Mouse (Mus musculus): ENCODE data around the gene Rtp2.

GRCm38 (mm10) chr16:23979446-23979845 is 47.3 kb upstream of the Rtp2 start:
- TF ChIP-seq CTCF (conservative IDR thresholded peaks at IDR 0.05; ENCODE audit: low read length) (no peak), NANOG (IDR thresholded peaks at IDR 0.05; ENCODE audit: borderline replicate concordance, low read length) (no peak)

Data from E14TG2a.4 (cell line).